Mouse (Mus musculus): ENCODE measurements around the gene Pth2. TPM values are rescaled to one million over a fixed set of nuclear protein-coding genes. Genes with fewer than 3 reads are reported as not detected.

Gene Pth2
- polyA plus RNA-seq (2015; fragmentation: Nextera tagmentation; extraction: Ambion mirVana), result not detected in 2 replicates

DNA sequence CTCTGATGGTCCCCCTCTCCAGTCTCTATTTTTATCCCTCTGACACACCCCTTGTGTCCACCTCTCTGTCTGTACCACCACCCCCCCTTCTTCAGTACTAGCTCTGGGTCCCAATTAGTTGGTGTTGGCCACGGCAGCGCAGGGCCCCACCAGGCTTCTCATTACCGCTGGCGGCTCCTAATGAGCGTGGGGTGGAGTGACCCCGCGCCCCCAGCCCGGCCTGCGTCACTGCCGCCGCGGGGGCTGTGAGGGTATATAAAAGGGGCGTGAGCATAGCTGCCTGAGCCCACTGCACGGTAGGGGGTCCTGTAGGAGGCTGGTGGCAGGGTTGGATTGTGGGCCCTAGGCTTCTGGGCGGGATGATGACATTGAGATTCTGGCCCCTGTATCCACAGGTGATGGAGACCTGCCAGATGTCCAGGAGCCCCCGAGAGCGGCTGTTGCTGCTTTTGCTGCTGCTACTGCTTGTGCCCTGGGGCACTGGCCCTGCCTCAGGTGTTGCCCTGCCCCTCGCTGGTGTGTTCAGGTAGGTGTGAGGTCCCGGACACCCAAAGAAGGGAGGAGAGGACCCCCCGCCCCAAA lies at the start of gene Pth2:
TSS of gene Pth2 (plus strand) at position 100 of the 582 bp plus-strand sequence.

DNA sequence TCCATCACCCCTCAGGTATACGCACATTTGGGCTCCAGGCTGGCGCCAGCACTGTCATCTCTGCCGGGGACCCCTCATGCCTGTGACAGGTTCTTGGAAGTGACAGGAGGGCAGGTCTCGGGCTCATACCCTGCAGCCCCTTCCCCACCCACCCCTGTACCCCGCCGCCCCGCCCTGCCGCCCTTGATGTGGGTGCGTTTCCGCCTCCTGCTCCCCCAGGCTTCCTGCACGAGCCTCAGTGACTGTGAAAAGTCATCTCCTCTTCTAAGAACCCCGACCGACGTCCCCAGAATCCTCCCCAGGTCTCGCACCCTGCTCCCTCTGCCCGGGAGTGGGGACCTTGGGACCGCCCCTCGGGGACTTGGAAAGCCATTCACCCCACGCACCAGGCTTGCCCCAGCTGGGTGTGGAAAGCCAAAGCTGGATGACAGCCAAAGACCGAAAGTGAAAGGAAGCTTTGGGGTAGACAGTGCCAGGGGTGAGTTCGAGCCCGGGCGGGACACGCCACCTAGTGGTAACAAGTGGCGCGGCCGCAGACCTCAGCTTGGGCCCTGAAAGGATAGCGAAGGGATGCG lies 44.7 kb upstream of the Pth2 start, which contains the start of the genes Gm45713 and Flt3l:
TSS of gene Gm45713 (minus strand) at position 239 of the 575 bp plus-strand sequence.
TSS of gene Flt3l (minus strand) at position 440 of the 575 bp plus-strand sequence.

DNA sequence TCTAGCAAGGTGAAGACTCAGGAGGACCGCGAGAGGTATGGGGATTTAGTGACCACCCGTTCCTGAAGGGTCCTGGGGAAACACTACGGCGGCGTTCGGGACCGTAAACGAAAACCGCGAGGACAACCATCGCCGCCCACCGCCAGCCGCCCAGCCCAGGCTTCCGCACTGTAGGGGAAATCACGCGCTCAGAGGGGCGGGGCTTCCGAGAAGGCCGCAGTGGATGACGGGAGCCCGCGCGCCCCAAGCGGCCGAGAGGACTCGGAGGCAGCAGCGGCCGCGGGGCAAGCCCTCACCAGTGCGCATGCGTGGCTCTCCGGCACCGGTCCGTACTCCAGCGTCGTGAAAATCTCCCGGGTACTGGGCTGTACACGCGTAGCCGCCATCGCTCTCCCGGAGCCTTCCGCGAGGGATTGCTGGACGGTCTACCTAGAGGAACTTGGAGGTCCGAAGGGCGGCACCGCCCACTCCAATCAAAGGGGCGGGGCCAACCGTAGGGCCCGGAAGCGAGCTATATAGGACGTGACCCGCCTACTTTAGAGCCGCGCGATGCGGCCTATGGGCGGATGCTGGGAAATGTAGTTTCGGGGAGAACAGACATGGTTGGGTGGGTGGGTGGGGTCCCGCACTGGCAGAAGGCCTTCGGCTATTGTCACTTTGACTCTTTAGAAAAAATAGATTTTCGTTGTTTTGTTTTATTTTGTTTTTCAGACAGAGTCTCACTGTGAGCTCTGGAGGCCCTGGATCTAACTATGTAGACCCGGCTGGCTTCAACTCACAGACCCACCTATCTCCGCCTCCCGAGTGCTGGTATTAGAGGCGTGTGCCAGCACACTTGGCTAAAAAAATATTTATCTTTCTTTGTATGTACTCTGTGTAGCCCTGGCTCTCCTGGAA lies 26.5 kb upstream of the Pth2 start, which contains the start of the genes Pih1d1 and Aldh16a1:
TSS of gene Pih1d1 (plus strand) at position 208 of the 897 bp plus-strand sequence.
TSS of gene Aldh16a1 (minus strand) at position 489 of the 897 bp plus-strand sequence.

DNA sequence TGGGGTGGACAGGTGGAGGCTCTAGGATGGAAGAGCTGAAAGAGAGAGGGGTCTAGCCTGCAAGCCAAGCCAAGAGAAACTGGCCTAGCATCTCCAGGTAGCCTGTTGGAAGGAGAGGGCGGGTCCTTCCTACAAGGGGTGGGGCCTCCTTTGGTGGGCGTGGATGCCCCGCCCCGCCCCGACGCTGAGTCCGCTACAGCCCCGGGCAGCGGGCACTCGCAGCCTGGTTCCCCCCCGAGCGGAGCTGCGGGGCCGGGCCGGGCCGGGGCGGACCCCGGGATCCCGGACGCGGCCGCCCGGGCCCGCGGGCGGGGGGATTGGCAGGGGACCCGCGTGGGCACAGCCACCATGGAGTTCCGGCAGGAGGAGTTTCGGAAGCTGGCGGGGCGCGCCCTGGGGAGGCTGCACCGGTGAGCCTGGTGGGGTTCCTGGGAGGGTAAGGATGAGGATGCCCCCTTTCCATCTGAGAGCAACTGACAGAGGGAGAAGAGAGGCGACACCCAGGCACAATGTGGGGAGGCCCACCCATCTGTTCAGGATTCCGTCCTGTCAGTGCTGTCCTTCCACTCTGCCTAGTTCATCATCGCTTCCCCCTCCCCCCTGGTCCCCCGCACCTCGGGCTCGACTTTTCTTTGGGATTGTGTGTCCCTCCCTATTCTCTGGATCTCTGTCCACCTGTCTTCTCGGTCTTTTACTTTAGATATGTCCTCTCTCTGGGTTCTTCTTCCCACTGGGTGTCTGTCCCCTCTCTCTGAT lies 16.9 kb upstream of the Pth2 start, which contains the start of gene Slc17a7:
TSS of gene Slc17a7 (plus strand) at position 215 of the 756 bp plus-strand sequence.

DNA sequence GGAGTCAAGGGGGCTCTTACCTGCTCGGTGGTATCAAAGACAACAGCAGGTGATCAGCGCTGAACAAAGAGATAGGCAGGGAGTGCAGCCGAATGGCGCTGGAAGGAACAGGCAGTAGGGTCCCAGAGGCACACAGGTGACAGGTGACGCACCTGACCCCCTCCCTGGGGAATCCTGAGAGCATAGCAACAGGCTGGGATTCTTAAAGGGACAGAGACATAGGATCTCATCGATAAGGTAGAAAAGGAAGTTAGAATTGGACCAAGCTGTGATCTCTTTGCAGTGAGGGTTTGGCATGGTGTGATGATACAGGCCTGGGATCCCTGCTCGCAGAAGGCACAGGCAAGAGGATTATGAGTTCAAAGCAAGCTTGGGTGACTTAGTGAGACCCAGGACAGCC lies 1.3 kb upstream of the Pth2 start, which contains the start of gene Gfy:
TSS of gene Gfy (minus strand) at position 101 of the 400 bp plus-strand sequence.

DNA sequence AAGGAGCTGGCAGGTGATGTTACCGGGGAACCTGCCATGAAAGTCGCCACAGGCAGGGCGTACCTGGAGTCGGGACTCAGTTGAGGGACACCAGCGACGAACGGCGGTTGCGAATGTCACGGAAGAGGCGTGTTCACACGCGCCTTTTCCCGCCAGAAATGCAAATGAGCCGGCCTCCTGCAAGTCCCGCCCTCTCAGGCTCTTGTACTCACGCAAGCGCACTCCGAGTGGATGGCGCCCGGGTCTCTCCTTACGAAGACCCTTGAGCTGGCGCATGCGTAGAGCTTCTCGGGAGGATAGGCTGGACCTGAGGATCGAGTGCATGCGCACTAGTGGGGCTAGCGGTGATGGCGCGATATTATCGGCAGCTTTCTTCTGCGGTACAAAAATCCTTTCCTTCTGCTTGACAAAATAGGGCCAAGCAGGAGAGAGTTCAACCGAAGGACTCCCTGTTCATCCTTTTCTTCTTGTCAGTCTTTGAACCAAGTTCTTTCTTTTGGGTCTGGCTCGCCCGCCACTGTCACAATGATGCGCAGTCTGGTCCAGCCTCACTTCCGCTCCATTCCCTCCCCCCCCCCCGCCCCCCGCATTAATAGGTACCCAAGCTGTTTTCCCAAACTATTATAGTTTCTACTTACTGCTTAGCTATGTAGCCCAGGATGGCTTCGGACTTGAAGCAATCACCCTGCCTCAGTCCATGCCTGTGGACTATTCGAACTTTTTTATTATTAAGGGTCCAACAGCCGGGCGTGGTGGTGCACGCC lies 23.8 kb downstream of the Pth2 start, which contains the start of gene Ccdc155:
TSS of gene Ccdc155 (minus strand) at position 513 of the 764 bp plus-strand sequence.

DNA sequence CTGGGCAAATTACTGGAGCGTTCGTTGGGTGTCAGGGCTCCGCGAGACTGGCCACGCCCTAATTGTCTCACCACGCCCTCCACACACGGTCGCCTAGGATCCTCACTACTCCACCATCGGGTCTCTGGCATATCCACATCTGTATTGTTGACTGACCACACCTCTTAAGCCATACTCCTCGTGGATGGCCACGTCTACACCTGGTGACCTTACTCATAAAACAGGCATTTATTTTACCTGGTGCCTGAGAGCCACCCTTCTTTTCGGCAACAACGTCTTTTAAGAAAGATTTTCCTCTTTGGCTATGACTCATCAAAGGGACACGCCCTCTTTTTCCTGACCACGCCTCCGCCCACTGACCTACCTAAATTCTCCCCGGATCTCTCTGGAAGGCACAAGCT lies 31.1 kb downstream of the Pth2 start, which contains the start of gene Dkkl1:
TSS of gene Dkkl1 (minus strand) at position 297 of the 401 bp plus-strand sequence.

DNA sequence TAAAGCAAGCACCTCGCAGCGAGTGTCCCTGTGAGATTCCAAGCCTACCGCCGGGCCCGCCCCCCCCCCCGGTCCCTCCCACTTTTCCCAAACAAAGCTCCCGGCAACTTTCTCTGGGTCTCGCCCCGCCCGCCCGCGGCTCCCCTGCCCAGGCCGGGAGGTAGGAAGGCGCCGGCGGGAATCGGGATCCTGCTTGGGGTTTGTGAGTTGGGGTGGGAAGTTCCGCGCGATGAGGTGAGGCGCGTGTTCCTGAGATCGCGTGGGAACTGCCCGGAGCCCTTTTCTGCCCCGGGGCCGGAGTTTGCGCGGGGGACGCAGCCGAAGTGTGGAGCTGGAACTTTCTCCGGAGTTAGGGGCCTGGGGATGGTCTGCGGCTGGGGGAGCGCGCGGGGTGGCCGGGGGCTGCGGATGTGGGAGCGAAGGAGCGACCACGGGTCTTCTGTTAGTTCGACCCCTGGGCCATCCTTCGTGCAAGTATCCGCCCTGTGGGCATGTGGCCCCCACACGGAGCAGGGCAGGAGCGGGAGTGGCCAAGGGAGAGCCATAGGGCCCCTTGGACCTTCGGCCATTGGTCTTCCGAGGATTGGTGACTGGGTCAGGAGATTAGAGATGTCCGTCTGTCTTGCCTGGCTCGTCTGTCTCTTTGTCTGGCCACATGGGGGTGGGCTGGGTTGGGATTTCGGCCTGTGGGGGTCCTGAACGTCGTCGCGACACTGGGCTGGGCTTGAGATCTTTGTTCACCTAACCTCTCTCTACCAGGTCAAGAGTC lies 35.1 kb downstream of the Pth2 start, which contains the start of gene Tead2:
TSS of gene Tead2 (plus strand) at position 81 of the 769 bp plus-strand sequence.

Small RNA genes within 50 kb of the gene (microRNA-seq; reads per million reads assigned to microRNA genes)
- 0 reads per million in 2 experiments for gene Mir7055

Other genes with a start within 250 kb of the Pth2 start
- gene Tsks, start 237.8 kb upstream of the Pth2 start, polyA plus RNA-seq (2015; fragmentation: Nextera tagmentation; extraction: Ambion mirVana), result 0.10 and 0.15 TPM in 2 replicates
- gene Cpt1c, start 206.1 kb upstream of the Pth2 start, polyA plus RNA-seq (2015; fragmentation: Nextera tagmentation; extraction: Ambion mirVana), result 7.1 and 8.2 TPM in 2 replicates
- gene Prmt1, start 194.4 kb upstream of the Pth2 start, polyA plus RNA-seq (2015; fragmentation: Nextera tagmentation; extraction: Ambion mirVana), result 287 and 322 TPM in 2 replicates
- gene Irf3, start 183.3 kb upstream of the Pth2 start, polyA plus RNA-seq (2015; fragmentation: Nextera tagmentation; extraction: Ambion mirVana), result 46.8 and 50.0 TPM in 2 replicates
- 24.3 and 26.6 TPM in 2 replicates for gene Bcl2l12, start 182.3 kb upstream of the Pth2 start, polyA plus RNA-seq (2015; fragmentation: Nextera tagmentation; extraction: Ambion mirVana)
- gene Scaf1, start 164.6 kb upstream of the Pth2 start, polyA plus RNA-seq (2015; fragmentation: Nextera tagmentation; extraction: Ambion mirVana), result 19.9 and 21.5 TPM in 2 replicates
- gene Rras, start 163.0 kb upstream of the Pth2 start, polyA plus RNA-seq (2015; fragmentation: Nextera tagmentation; extraction: Ambion mirVana), result 165 and 172 TPM in 2 replicates
- 5.4 and 6.6 TPM in 2 replicates for gene Prr12, start 128.1 kb upstream of the Pth2 start, polyA plus RNA-seq (2015; fragmentation: Nextera tagmentation; extraction: Ambion mirVana)
- gene Nosip, start 118.6 kb upstream of the Pth2 start, polyA plus RNA-seq (2015; fragmentation: Nextera tagmentation; extraction: Ambion mirVana), result 44.0 and 45.1 TPM in 2 replicates
- gene Prrg2, start 118.3 kb upstream of the Pth2 start, polyA plus RNA-seq (2015; fragmentation: Nextera tagmentation; extraction: Ambion mirVana), result 20.2 and 23.5 TPM in 2 replicates
- 177 and 263 TPM in 2 replicates for gene Rcn3, start 88.8 kb upstream of the Pth2 start, polyA plus RNA-seq (2015; fragmentation: Nextera tagmentation; extraction: Ambion mirVana)
- gene Fcgrt, start 77.1 kb upstream of the Pth2 start, polyA plus RNA-seq (2015; fragmentation: Nextera tagmentation; extraction: Ambion mirVana), result 95.2 and 152 TPM in 2 replicates
- gene Rps11, start 56.6 kb upstream of the Pth2 start, polyA plus RNA-seq (2015; fragmentation: Nextera tagmentation; extraction: Ambion mirVana), result 745 and 781 TPM in 2 replicates
- 925 and 1,005 TPM in 2 replicates for gene Rpl13a, start 52.2 kb upstream of the Pth2 start, polyA plus RNA-seq (2015; fragmentation: Nextera tagmentation; extraction: Ambion mirVana)
- 0.52 and 0.86 TPM in 2 replicates for gene Gm45713, start 44.8 kb upstream of the Pth2 start, polyA plus RNA-seq (2015; fragmentation: Nextera tagmentation; extraction: Ambion mirVana)
- gene Flt3l, start 44.6 kb upstream of the Pth2 start, polyA plus RNA-seq (2015; fragmentation: Nextera tagmentation; extraction: Ambion mirVana), result 1.0 and 2.3 TPM in 2 replicates
- gene Pih1d1, start 26.7 kb upstream of the Pth2 start, polyA plus RNA-seq (2015; fragmentation: Nextera tagmentation; extraction: Ambion mirVana), result 50.8 and 52.5 TPM in 2 replicates
- gene Aldh16a1, start 26.4 kb upstream of the Pth2 start, polyA plus RNA-seq (2015; fragmentation: Nextera tagmentation; extraction: Ambion mirVana), result 18.4 and 21.6 TPM in 2 replicates
- 0.22 and 0.46 TPM in 2 replicates for gene Slc17a7, start 17.0 kb upstream of the Pth2 start, polyA plus RNA-seq (2015; fragmentation: Nextera tagmentation; extraction: Ambion mirVana)
- 0.15 TPM in 1 of 2 replicates, not detected in the other for gene Gfy, start 1.4 kb upstream of the Pth2 start, polyA plus RNA-seq (2015; fragmentation: Nextera tagmentation; extraction: Ambion mirVana)
- gene Ccdc155, start 23.9 kb downstream of the Pth2 start, polyA plus RNA-seq (2015; fragmentation: Nextera tagmentation; extraction: Ambion mirVana), result 1.0 and 2.0 TPM in 2 replicates
- gene Dkkl1, start 31.2 kb downstream of the Pth2 start, polyA plus RNA-seq (2015; fragmentation: Nextera tagmentation; extraction: Ambion mirVana), result 0.23 and 6.5 TPM in 2 replicates
- gene Tead2, start 34.8 kb downstream of the Pth2 start, polyA plus RNA-seq (2015; fragmentation: Nextera tagmentation; extraction: Ambion mirVana), result 28.9 and 29.6 TPM in 2 replicates
- 3.6 and 5.9 TPM in 2 replicates for gene Cd37, start 58.1 kb downstream of the Pth2 start, polyA plus RNA-seq (2015; fragmentation: Nextera tagmentation; extraction: Ambion mirVana)
- not detected in 2 replicates for gene Slc6a16, start 60.1 kb downstream of the Pth2 start, polyA plus RNA-seq (2015; fragmentation: Nextera tagmentation; extraction: Ambion mirVana)
- gene Slc6a21, start 96.5 kb downstream of the Pth2 start, polyA plus RNA-seq (2015; fragmentation: Nextera tagmentation; extraction: Ambion mirVana), result not detected in 2 replicates
- 15.3 and 15.4 TPM in 2 replicates for gene Trpm4, start 152.8 kb downstream of the Pth2 start, polyA plus RNA-seq (2015; fragmentation: Nextera tagmentation; extraction: Ambion mirVana)
- gene Hrc, start 154.3 kb downstream of the Pth2 start, polyA plus RNA-seq (2015; fragmentation: Nextera tagmentation; extraction: Ambion mirVana), result 94.0 and 120 TPM in 2 replicates
- gene Ppfia3, start 186.0 kb downstream of the Pth2 start, polyA plus RNA-seq (2015; fragmentation: Nextera tagmentation; extraction: Ambion mirVana), result 3.2 and 4.0 TPM in 2 replicates
- 1.5 and 2.0 TPM in 2 replicates for gene Lin7b, start 189.6 kb downstream of the Pth2 start, polyA plus RNA-seq (2015; fragmentation: Nextera tagmentation; extraction: Ambion mirVana)
- 64.7 and 74.9 TPM in 2 replicates for gene Snrnp70, start 214.7 kb downstream of the Pth2 start, polyA plus RNA-seq (2015; fragmentation: Nextera tagmentation; extraction: Ambion mirVana)
- 3.5 and 4.7 TPM in 2 replicates for gene Kcna7, start 224.7 kb downstream of the Pth2 start, polyA plus RNA-seq (2015; fragmentation: Nextera tagmentation; extraction: Ambion mirVana)
- gene Ntf5, start 232.7 kb downstream of the Pth2 start, polyA plus RNA-seq (2015; fragmentation: Nextera tagmentation; extraction: Ambion mirVana), result 0.09 and 0.17 TPM in 2 replicates
- not detected in 2 replicates for gene Lhb, start 239.8 kb downstream of the Pth2 start, polyA plus RNA-seq (2015; fragmentation: Nextera tagmentation; extraction: Ambion mirVana)

Data from skeletal muscle tissue, postnatal 0 days (tissue).